Mouse (Mus musculus) retina, postnatal 1 day (tissue): ENCODE measurements at regions not wholly inside any gene's neighbourhood (a gene's known extent, or its start where the extent isn't known, plus 50 kb on each side); places are given as distances from the start of the nearest gene placed in this dataset.
A peak's percentile ranks its signal among the peaks of the same experiment; 100 is the strongest.

ENCODE experiments used
- DNase-seq: peaks from one replicate; pipeline ENCODE4 v3.0.0-alpha.2; 2012

GRCm38 (mm10) chr1:23629366-23629765, 132.2 kb upstream of the B3gat2 start:
- DNase-seq = peak; percentile 47

- no peak for DNase-seq
Measured at GRCm38 (mm10) chr1:23645093-23645492, 116.5 kb upstream of the B3gat2 start.

GRCm38 (mm10) chr1:23648875-23649506, 112.6 kb upstream of the B3gat2 start:
- DNase-seq = peak; percentile 65

GRCm38 (mm10) chr1:23649886-23650285, 111.7 kb upstream of the B3gat2 start:
- DNase-seq = no peak

GRCm38 (mm10) chr1:23653628-23654027, 107.9 kb upstream of the B3gat2 start:
- DNase-seq = no peak

- DNase-seq = no peak
Measured at GRCm38 (mm10) chr1:23655768-23656167, 105.8 kb upstream of the B3gat2 start.

GRCm38 (mm10) chr1:23656302-23656701, 105.3 kb upstream of the B3gat2 start:
- peak; percentile 29 for DNase-seq

GRCm38 (mm10) chr1:23656718-23657117, 104.8 kb upstream of the B3gat2 start:
- DNase-seq = no peak

GRCm38 (mm10) chr1:23670514-23670913, 91.0 kb upstream of the B3gat2 start:
- no peak for DNase-seq

GRCm38 (mm10) chr1:23674357-23674756, 87.2 kb upstream of the B3gat2 start:
- no peak for DNase-seq

- DNase-seq = no peak
Measured at GRCm38 (mm10) chr1:23676301-23676700, 85.3 kb upstream of the B3gat2 start.

- DNase-seq = no peak
Measured at GRCm38 (mm10) chr1:23689398-23689797, 72.2 kb upstream of the B3gat2 start.

- peak; percentile 79 for DNase-seq
Measured at GRCm38 (mm10) chr1:23705489-23705888, 56.1 kb upstream of the B3gat2 start.

- DNase-seq = peak; percentile 22
Measured at GRCm38 (mm10) chr1:23706450-23706849, 55.1 kb upstream of the B3gat2 start.
